Mouse (Mus musculus) megakaryocyte, embryonic 14.5 days (primary cell): ENCODE data around the gene Ttc8.

Source experiments
- FLI1 ChIP-seq: IDR thresholded peaks from 2 replicates; pipeline ENCODE4 v1.6.1; 2012; ENCODE audit warnings: low read length, inconsistent platforms, mixed read lengths
- GATA1 ChIP-seq: IDR thresholded peaks from 3 replicates; pipeline ENCODE4 v1.6.1; 2012; ENCODE audit warnings: mixed read lengths, low read length, inconsistent platforms, borderline replicate concordance

- no peak for TF ChIP-seq FLI1
- TF ChIP-seq GATA1, result no peak
Observed at GRCm38 (mm10) chr12:98972291-98972690, 51.9 kb downstream of the Ttc8 start.
